Mouse (Mus musculus) liver, embryonic 13.5 days (tissue): ENCODE results near the gene Ap1m2. TPM values are rescaled to one million over a fixed set of nuclear protein-coding genes. Genes with fewer than 3 reads are reported as not detected.

Experiments used
- polyA plus RNA-seq: library from polyadenylated mRNA; unstranded; fragments of >200 nt; fragmentation: Nextera tagmentation; extraction: Ambion mirVana; gene quantifications from 2 replicates; pipeline ENCODE4 v1.2.1, GENCODE M21; 2015

The Ap1m2 gene
- polyA plus RNA-seq, 1 experiment from 2014 or later = 0.17 TPM

Other genes with a start within 250 kb of the Ap1m2 start
- gene Zglp1, start 245.2 kb downstream of the Ap1m2 start, polyA plus RNA-seq = 0.38 TPM in 1 of 2 replicates, not detected in the other
- gene Gm49373, start 239.2 kb downstream of the Ap1m2 start, polyA plus RNA-seq = 0.56 and 0.68 TPM in 2 replicates
- 36.6 and 41.0 TPM in 2 replicates for gene Fdx1l, start 238.7 kb downstream of the Ap1m2 start, polyA plus RNA-seq
- 1.3 and 1.6 TPM in 2 replicates for gene Gm38431, start 220.3 kb downstream of the Ap1m2 start, polyA plus RNA-seq
- gene Raver1, start 220.3 kb downstream of the Ap1m2 start, polyA plus RNA-seq = 18.4 and 27.0 TPM in 2 replicates
- gene Tyk2, start 181.1 kb downstream of the Ap1m2 start, polyA plus RNA-seq = 6.2 and 7.2 TPM in 2 replicates
- gene Cdc37, start 162.4 kb downstream of the Ap1m2 start, polyA plus RNA-seq = 170 and 200 TPM in 2 replicates
- gene Pde4a, start 146.6 kb downstream of the Ap1m2 start, polyA plus RNA-seq = 2.0 and 2.1 TPM in 2 replicates
- 31.9 TPM in 2 replicates for gene Keap1, start 73.0 kb downstream of the Ap1m2 start, polyA plus RNA-seq
- gene S1pr5, start 63.9 kb downstream of the Ap1m2 start, polyA plus RNA-seq = 0.03 and 0.10 TPM in 2 replicates
- 85.5 and 86.2 TPM in 2 replicates for gene Atg4d, start 47.0 kb downstream of the Ap1m2 start, polyA plus RNA-seq
- gene Kri1, start 24.4 kb downstream of the Ap1m2 start, polyA plus RNA-seq = 9.9 and 10.3 TPM in 2 replicates
- 104 and 105 TPM in 2 replicates for gene Cdkn2d, start 20.9 kb downstream of the Ap1m2 start, polyA plus RNA-seq
- 17.3 and 19.1 TPM in 2 replicates for gene Slc44a2, start 8.4 kb upstream of the Ap1m2 start, polyA plus RNA-seq
- gene Ilf3, start 55.5 kb upstream of the Ap1m2 start, polyA plus RNA-seq = 50.9 and 58.8 TPM in 2 replicates
- gene Qtrt1, start 99.5 kb upstream of the Ap1m2 start, polyA plus RNA-seq = 24.3 and 28.6 TPM in 2 replicates
- gene Dnm2, start 112.6 kb upstream of the Ap1m2 start, polyA plus RNA-seq = 51.8 and 56.8 TPM in 2 replicates
- gene Tmed1, start 197.9 kb upstream of the Ap1m2 start, polyA plus RNA-seq = 36.9 and 38.5 TPM in 2 replicates
- 3.5 and 4.1 TPM in 2 replicates for gene AB124611, start 213.8 kb upstream of the Ap1m2 start, polyA plus RNA-seq
- gene Carm1, start 234.6 kb upstream of the Ap1m2 start, polyA plus RNA-seq = 15.5 and 16.9 TPM in 2 replicates